In the genomic region with DNA sequence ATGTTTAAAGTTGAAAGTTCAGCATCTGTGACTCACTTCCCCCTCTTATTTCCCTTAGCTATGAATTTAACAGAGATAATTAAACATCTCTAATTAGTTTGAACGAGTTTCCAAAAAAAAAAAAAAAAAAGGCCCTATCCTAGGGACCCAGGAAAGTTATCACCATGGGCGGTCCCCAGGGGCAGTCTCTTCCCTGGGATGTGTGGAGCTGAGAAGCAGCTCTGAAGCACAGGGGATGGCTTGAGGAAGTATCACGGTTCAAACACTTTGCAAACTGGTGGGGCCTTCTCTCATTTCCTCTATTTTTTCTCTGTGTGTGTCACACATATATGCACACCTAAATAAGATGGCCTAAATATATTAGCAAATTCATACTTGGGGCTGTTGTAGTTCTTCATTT, we compare ENCODE assay signal across 16 mouse cellular contexts. TPM values are rescaled to one million over a fixed set of nuclear protein-coding genes. Genes with fewer than 3 reads are reported as not detected.
DNase-seq lines count a peak whose midpoint lies in the region; ATAC-seq lines count a peak whose summit lies in the region.
"Had no signal": no experiment of that assay in that cellular context is flagged by ENCODE, and none has a peak within 500 bp of the region (broad histone marks: within the 10 kb centered on the region; RNA-seq: fewer than 3 reads in every experiment).

No protein-coding gene starts in this region.

- ATAC-seq in embryonic facial prominence, embryonic 12.5 days (ENCODE audit: insufficient number of reproducible peaks, insufficient read depth, low FRiP score, low TSS enrichment), result no peak
- peak; percentile 66 for ATAC-seq in limb, embryonic 12.5 days (ENCODE audit: insufficient number of reproducible peaks, insufficient read depth, low FRiP score, low TSS enrichment, low read depth)
- peak; percentile 73 for ATAC-seq in common myeloid progenitor, adult 5-6 weeks (replicated peaks; ENCODE audit: low read depth, poor library complexity, severe bottlenecking)
- ATAC-seq in monocyte, adult 5-6 weeks (replicated peaks; ENCODE audit: insufficient number of reproducible peaks, low FRiP score, low TSS enrichment, poor library complexity, severe bottlenecking), result peak; percentile 88

- H3K36me3 ChIP-seq in embryonic facial prominence, embryonic 12.5 days, result no peaks in the 10 kb centered on the region
- H3K36me3 ChIP-seq in embryonic facial prominence, embryonic 10.5 days (replicated peaks), result no peaks in the 10 kb centered on the region
- H3K36me3 ChIP-seq in limb, embryonic 12.5 days, result no peaks in the 10 kb centered on the region
- H3K36me3 ChIP-seq in limb, embryonic 10.5 days, result no peaks in the 10 kb centered on the region
- H3K36me3 ChIP-seq: forebrain, embryonic 10.5 days; hindbrain, embryonic 15.5 days; liver, embryonic 15.5 days; neural tube, embryonic 13.5 days had no signal

- H3K4me3 ChIP-seq in embryonic facial prominence, embryonic 12.5 days, result no peak overlapping the region
- no peak overlapping the region for H3K4me3 ChIP-seq in embryonic facial prominence, embryonic 10.5 days
- no peak overlapping the region for H3K4me3 ChIP-seq in limb, embryonic 12.5 days (replicated peaks)
- no peak overlapping the region for H3K4me3 ChIP-seq in limb, embryonic 10.5 days
- H3K4me3 ChIP-seq: forebrain, embryonic 10.5 days; hindbrain, embryonic 15.5 days; liver, embryonic 15.5 days; neural tube, embryonic 13.5 days had no signal

- peaks cover 21% of the 10 kb centered on the region for H3K4me1 ChIP-seq in embryonic facial prominence, embryonic 12.5 days
- H3K4me1 ChIP-seq in embryonic facial prominence, embryonic 10.5 days, result peaks cover 26% of the 10 kb centered on the region
- peaks cover 16% of the 10 kb centered on the region for H3K4me1 ChIP-seq in limb, embryonic 12.5 days (replicated peaks)
- H3K4me1 ChIP-seq in limb, embryonic 10.5 days, result peaks cover 23% of the 10 kb centered on the region
- H3K4me1 ChIP-seq: hindbrain, embryonic 15.5 days had no signal

- 36% methylated on average over 3 of the region's 3 CpGs for WGBS in embryonic facial prominence, embryonic 12.5 days
- 30% methylated on average over 3 of the region's 3 CpGs for WGBS in embryonic facial prominence, embryonic 10.5 days
- WGBS in limb, embryonic 12.5 days, result 33% methylated on average over 3 of the region's 3 CpGs
- 38% methylated on average over 3 of the region's 3 CpGs for WGBS in limb, embryonic 10.5 days

- no peak for DNase-seq in embryonic facial prominence, embryonic 10.5 days (ENCODE audit: low spot score)
- DNase-seq in limb, embryonic 10.5 days (ENCODE audit: low spot score), result no peak
- DNase-seq in urinary bladder, postnatal 4 days (ENCODE audit: low spot score in 2 of 2), result no peak
- DNase-seq in cerebellum, adult 18-20 months, result no peak
- DNase-seq: adrenal gland, postnatal 25 days; kidney, adult 9 months; left cerebral cortex, postnatal 4 days; lung, postnatal 4 days had no signal

- no peak overlapping the region for H3K9ac ChIP-seq in embryonic facial prominence, embryonic 12.5 days
- no peak overlapping the region for H3K9ac ChIP-seq in limb, embryonic 12.5 days (replicated peaks)
- H3K9ac ChIP-seq: hindbrain, embryonic 15.5 days; liver, embryonic 15.5 days; neural tube, embryonic 13.5 days had no signal

- no peaks in the 10 kb centered on the region for H3K9me3 ChIP-seq in embryonic facial prominence, embryonic 12.5 days
- H3K9me3 ChIP-seq in embryonic facial prominence, embryonic 10.5 days, result no peaks in the 10 kb centered on the region
- no peaks in the 10 kb centered on the region for H3K9me3 ChIP-seq in limb, embryonic 12.5 days
- H3K9me3 ChIP-seq in limb, embryonic 10.5 days (replicated peaks), result no peaks in the 10 kb centered on the region
- H3K9me3 ChIP-seq: forebrain, embryonic 10.5 days; hindbrain, embryonic 15.5 days; liver, embryonic 15.5 days; neural tube, embryonic 13.5 days had no signal

- no peak overlapping the region for H3K4me2 ChIP-seq in embryonic facial prominence, embryonic 12.5 days (replicated peaks)
- H3K4me2 ChIP-seq in limb, embryonic 12.5 days, result no peak overlapping the region
- H3K4me2 ChIP-seq: hindbrain, embryonic 15.5 days; liver, embryonic 15.5 days; neural tube, embryonic 13.5 days had no signal

- H3K27ac ChIP-seq in embryonic facial prominence, embryonic 12.5 days, result 0 out of 2 replicates have a peak overlapping the region, but pooled peaks have one; percentile 41
- H3K27ac ChIP-seq in embryonic facial prominence, embryonic 10.5 days (replicated peaks), result no peak overlapping the region
- peak overlapping the region; percentile 53; the same call in 1 of the 2 replicates for H3K27ac ChIP-seq in limb, embryonic 12.5 days
- H3K27ac ChIP-seq in limb, embryonic 10.5 days, result no peak overlapping the region
- H3K27ac ChIP-seq: forebrain, embryonic 10.5 days; liver, embryonic 15.5 days; neural tube, embryonic 13.5 days had no signal

- H3K27me3 ChIP-seq in embryonic facial prominence, embryonic 12.5 days, result no peaks in the 10 kb centered on the region
- H3K27me3 ChIP-seq in embryonic facial prominence, embryonic 10.5 days (replicated peaks; ENCODE audit: low read depth, poor library complexity, severe bottlenecking), result no peaks in the 10 kb centered on the region
- H3K27me3 ChIP-seq in limb, embryonic 12.5 days, result no peaks in the 10 kb centered on the region
- no peaks in the 10 kb centered on the region for H3K27me3 ChIP-seq in limb, embryonic 10.5 days (ENCODE audit: low read depth, poor library complexity, severe bottlenecking)
- H3K27me3 ChIP-seq: hindbrain, embryonic 15.5 days; liver, embryonic 15.5 days; neural tube, embryonic 13.5 days had no signal

RNA-seq across cellular contexts. Expression of a gene that starts 48.8 kb away (rescaled TPM):
- 2.1 and 2.6 TPM in 2 replicates for polyA plus RNA-seq in embryonic facial prominence, embryonic 12.5 days (2016; fragmentation: Nextera tagmentation; extraction: Ambion mirVana)
- 2.1 and 2.2 TPM in 2 replicates for polyA plus RNA-seq in embryonic facial prominence, embryonic 10.5 days (2016; fragmentation: Nextera tagmentation; extraction: Ambion mirVana)
- polyA plus RNA-seq in limb, embryonic 12.5 days (2016; fragmentation: Nextera tagmentation; extraction: Ambion mirVana), result 2.4 and 2.7 TPM in 2 replicates
- polyA plus RNA-seq in limb, embryonic 10.5 days (2016; fragmentation: Nextera tagmentation; extraction: Ambion mirVana), result 1.9 and 2.0 TPM in 2 replicates
- total RNA-seq in common myeloid progenitor, adult 5-6 weeks (2017), result 18.0 and 18.1 TPM in 2 replicates
- total RNA-seq in monocyte, adult 5-6 weeks (2017), result 71.9 to 97.1 TPM (median 79.5 TPM) in 3 replicates

Comparison
In these comparisons a context has a peak if more than half of its experiments do, and no peak if none do; other contexts are left out.
1. H3K27ac ChIP-seq: peak in embryonic facial prominence, embryonic 12.5 days (single experiment) and limb, embryonic 12.5 days (single experiment); none in embryonic facial prominence, embryonic 10.5 days (single experiment) and limb, embryonic 10.5 days (single experiment).